Mouse (Mus musculus): ENCODE measurements around the gene Rin3. TPM values are rescaled to one million over a fixed set of nuclear protein-coding genes. Genes with fewer than 3 reads are reported as not detected.

The Rin3 gene
- polyA plus RNA-seq, 1 experiment from 2014 or later, result 2.9 TPM

DNA sequence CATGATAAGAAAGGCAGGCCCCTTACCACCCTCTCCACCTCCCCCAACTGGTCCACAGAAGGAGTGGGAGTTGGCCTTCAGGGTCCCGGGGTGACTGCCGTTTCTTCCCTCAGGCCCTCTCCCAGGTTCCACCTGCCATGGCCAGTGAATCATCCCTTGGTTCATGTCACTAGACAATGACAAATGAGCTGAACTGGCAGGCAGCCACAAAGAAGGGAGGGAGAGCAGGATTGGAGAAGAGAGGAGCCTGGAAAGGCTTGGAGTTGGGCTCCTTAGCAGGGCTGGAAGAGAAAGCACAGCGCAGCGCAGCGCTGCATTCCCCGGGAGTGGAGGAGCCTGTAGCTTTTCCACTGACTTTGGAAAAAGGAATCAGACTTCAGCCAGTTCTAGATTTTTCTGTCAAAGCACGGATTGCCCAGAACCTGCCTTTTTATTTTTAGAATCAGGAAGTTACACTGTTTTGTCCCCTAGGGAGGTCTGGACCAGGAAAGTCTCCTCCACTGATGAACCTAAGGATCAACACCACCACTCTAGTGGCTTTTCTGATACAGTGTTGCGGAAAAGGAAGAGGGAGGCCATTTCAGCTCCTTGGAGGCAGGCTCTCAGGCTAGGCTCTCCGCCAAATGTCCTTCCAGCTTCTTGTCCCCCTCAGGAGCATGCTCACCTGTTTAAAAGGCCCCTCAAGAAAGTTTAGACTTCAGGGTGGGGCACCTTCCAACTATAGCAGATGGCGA, 4.0 kb downstream of the Rin3 start:
- Histone ChIP-seq H3K4me2 (replicated peaks; ENCODE audit: low read depth) (no peak overlapping the region), H3K4me1 (replicated peaks; ENCODE audit: control insufficient read depth, insufficient read depth) (peaks cover 14% of the 10 kb centered on the region), H3K27ac (replicated peaks) (peak overlapping the region; percentile 67), H3K36me3 (ENCODE audit: control insufficient read depth, insufficient read depth, low read length) (no peaks in the 10 kb centered on the region), H3K9ac (ENCODE audit: low read length) (no peak overlapping the region), H3K4me3 (ENCODE audit: low read depth, low read length) (no peak overlapping the region), H3K27me3 (ENCODE audit: control insufficient read depth, insufficient read depth, low read length) (no peaks in the 10 kb centered on the region), H3K9me3 (ENCODE audit: control insufficient read depth, low read length) (no peaks in the 10 kb centered on the region)
- DNase-seq (ENCODE audit: low spot score) (peak; percentile 62), ATAC-seq (ENCODE audit: low FRiP score, low TSS enrichment) (peak; percentile 19; the same call in 1 of the 2 replicates)
- TF ChIP-seq CTCF (IDR thresholded peaks at IDR 0.05; ENCODE audit: low read depth) (no peak), EP300 (optimal IDR thresholded peaks at IDR 0.05) (no peak)
- 34% methylated on average over 10 of the region's 10 CpGs for WGBS

GRCm38 (mm10) chr12:102287904-102288602, 5.2 kb downstream of the Rin3 start:
- 62% methylated on average over 6 of the region's 6 CpGs for WGBS
- TF ChIP-seq CTCF (IDR thresholded peaks at IDR 0.05; ENCODE audit: low read depth), result no peak
- Histone ChIP-seq H3K4me3 (ENCODE audit: low read depth, low read length) (no peak overlapping the region), H3K27ac (replicated peaks) (peak overlapping the region; percentile 35; the same call in 1 of the 2 replicates), H3K9ac (ENCODE audit: low read length) (no peak overlapping the region), H3K4me2 (replicated peaks; ENCODE audit: low read depth) (no peak overlapping the region), H3K4me1 (replicated peaks; ENCODE audit: control insufficient read depth, insufficient read depth) (peaks cover 14% of the 10 kb centered on the region), H3K9me3 (ENCODE audit: control insufficient read depth, low read length) (no peaks in the 10 kb centered on the region), H3K36me3 (ENCODE audit: control insufficient read depth, insufficient read depth, low read length) (no peaks in the 10 kb centered on the region), H3K27me3 (ENCODE audit: control insufficient read depth, insufficient read depth, low read length) (no peaks in the 10 kb centered on the region)
- ATAC-seq (ENCODE audit: low FRiP score, low TSS enrichment) (no peak), DNase-seq (ENCODE audit: low spot score) (no peak)

- Histone ChIP-seq H3K4me3 (ENCODE audit: low read depth, low read length) (no peak overlapping the region), H3K4me1 (replicated peaks; ENCODE audit: control insufficient read depth, insufficient read depth) (peaks cover 14% of the 10 kb centered on the region), H3K27me3 (ENCODE audit: control insufficient read depth, insufficient read depth, low read length) (no peaks in the 10 kb centered on the region), H3K9me3 (ENCODE audit: control insufficient read depth, low read length) (no peaks in the 10 kb centered on the region), H3K27ac (replicated peaks) (no peak overlapping the region), H3K4me2 (replicated peaks; ENCODE audit: low read depth) (no peak overlapping the region), H3K36me3 (ENCODE audit: control insufficient read depth, insufficient read depth, low read length) (no peaks in the 10 kb centered on the region), H3K9ac (ENCODE audit: low read length) (no peak overlapping the region)
- ATAC-seq (ENCODE audit: low FRiP score, low TSS enrichment) (no peak), DNase-seq (ENCODE audit: low spot score) (no peak)
- TF ChIP-seq EP300 (optimal IDR thresholded peaks at IDR 0.05) (no peak), CTCF (IDR thresholded peaks at IDR 0.05; ENCODE audit: low read depth) (no peak)
- WGBS, result 27% methylated on average over 2 of the region's 2 CpGs
Measured at GRCm38 (mm10) chr12:102288846-102289245, 6.0 kb downstream of the Rin3 start.

- Histone ChIP-seq H3K4me2 (replicated peaks; ENCODE audit: low read depth) (no peak overlapping the region), H3K27ac (replicated peaks) (no peak overlapping the region), H3K9ac (ENCODE audit: low read length) (no peak overlapping the region), H3K27me3 (ENCODE audit: control insufficient read depth, insufficient read depth, low read length) (no peaks in the 10 kb centered on the region), H3K4me1 (replicated peaks; ENCODE audit: control insufficient read depth, insufficient read depth) (peaks cover 12% of the 10 kb centered on the region), H3K9me3 (ENCODE audit: control insufficient read depth, low read length) (no peaks in the 10 kb centered on the region), H3K36me3 (ENCODE audit: control insufficient read depth, insufficient read depth, low read length) (no peaks in the 10 kb centered on the region), H3K4me3 (ENCODE audit: low read depth, low read length) (no peak overlapping the region)
- ATAC-seq (ENCODE audit: low FRiP score, low TSS enrichment), result no peak
- DNase-seq (ENCODE audit: low spot score), result no peak
- WGBS, result 93% methylated on average over 1 of the region's 1 CpGs
- TF ChIP-seq EP300 (optimal IDR thresholded peaks at IDR 0.05), result no peak
- TF ChIP-seq CTCF (IDR thresholded peaks at IDR 0.05; ENCODE audit: low read depth), result no peak
Measured at GRCm38 (mm10) chr12:102289568-102289967, 6.7 kb downstream of the Rin3 start.

GRCm38 (mm10) chr12:102290662-102291061, 7.8 kb downstream of the Rin3 start:
- H3K4me3 ChIP-seq (ENCODE audit: low read depth, low read length), result no peak overlapping the region
- H3K9ac ChIP-seq (ENCODE audit: low read length), result no peak overlapping the region
- no peak overlapping the region for H3K27ac ChIP-seq (replicated peaks)
- H3K27me3 ChIP-seq (ENCODE audit: control insufficient read depth, insufficient read depth, low read length), result no peaks in the 10 kb centered on the region
- ATAC-seq (ENCODE audit: low FRiP score, low TSS enrichment), result no peak
- no peaks in the 10 kb centered on the region for H3K36me3 ChIP-seq (ENCODE audit: control insufficient read depth, insufficient read depth, low read length)
- WGBS, result 89% methylated on average over 2 of the region's 2 CpGs
- H3K4me2 ChIP-seq (replicated peaks; ENCODE audit: low read depth), result no peak overlapping the region
- H3K9me3 ChIP-seq (ENCODE audit: control insufficient read depth, low read length), result no peaks in the 10 kb centered on the region
- H3K4me1 ChIP-seq (replicated peaks; ENCODE audit: control insufficient read depth, insufficient read depth), result peaks cover 10% of the 10 kb centered on the region
- TF ChIP-seq EP300 (optimal IDR thresholded peaks at IDR 0.05) (no peak), CTCF (IDR thresholded peaks at IDR 0.05; ENCODE audit: low read depth) (no peak)
- no peak for DNase-seq (ENCODE audit: low spot score)

- 26% methylated on average over 6 of the region's 6 CpGs for WGBS
- TF ChIP-seq CTCF (IDR thresholded peaks at IDR 0.05; ENCODE audit: low read depth) (no peak), EP300 (optimal IDR thresholded peaks at IDR 0.05) (no peak)
- no peaks in the 10 kb centered on the region for H3K27me3 ChIP-seq (ENCODE audit: control insufficient read depth, insufficient read depth, low read length)
- H3K9ac ChIP-seq (ENCODE audit: low read length), result no peak overlapping the region
- no peak overlapping the region for H3K4me3 ChIP-seq (ENCODE audit: low read depth, low read length)
- H3K9me3 ChIP-seq (ENCODE audit: control insufficient read depth, low read length), result no peaks in the 10 kb centered on the region
- 0 out of 2 replicates have a peak overlapping the region, but pooled peaks have one; percentile 18 for H3K27ac ChIP-seq (replicated peaks)
- DNase-seq (ENCODE audit: low spot score), result no peak
- H3K36me3 ChIP-seq (ENCODE audit: control insufficient read depth, insufficient read depth, low read length), result no peaks in the 10 kb centered on the region
- peaks cover 3% of the 10 kb centered on the region for H3K4me1 ChIP-seq (replicated peaks; ENCODE audit: control insufficient read depth, insufficient read depth)
- H3K4me2 ChIP-seq (replicated peaks; ENCODE audit: low read depth), result no peak overlapping the region
- no peak for ATAC-seq (ENCODE audit: low FRiP score, low TSS enrichment)
Measured at GRCm38 (mm10) chr12:102291686-102292085, 8.8 kb downstream of the Rin3 start.
